Mouse (Mus musculus) frontal cortex, adult (tissue): ENCODE results near the gene Ptprj.

Source experiments
- ATAC-seq: cut with Nextera tagmentation; 2 replicates; pipeline ENCODE4 v1.9.2; 2017; ENCODE audit warnings: mild to moderate bottlenecking, moderate library complexity, mixed read lengths; ENCODE audit not compliant: low TSS enrichment

Gene Ptprj

GRCm38 (mm10) chr2:90580236-90581005 lies at the start of gene Ptprj:
Gene Ptprj (minus strand): TSS chr2:90580647.
- peak; percentile 60 for ATAC-seq

GRCm38 (mm10) chr2:90629552-90629951 lies 49.1 kb upstream of the Ptprj start:
- no peak for ATAC-seq

GRCm38 (mm10) chr2:90628261-90628660 lies 47.8 kb upstream of the Ptprj start:
- no peak for ATAC-seq

GRCm38 (mm10) chr2:90624920-90625319 lies 44.5 kb upstream of the Ptprj start:
- peak; percentile 93 for ATAC-seq

GRCm38 (mm10) chr2:90624339-90624738 lies 43.9 kb upstream of the Ptprj start:
- ATAC-seq = peak; percentile 94

- no peak for ATAC-seq
Measured at GRCm38 (mm10) chr2:90620815-90621214, 40.4 kb upstream of the Ptprj start.

- no peak for ATAC-seq
Measured at GRCm38 (mm10) chr2:90619648-90620047, 39.2 kb upstream of the Ptprj start.

- peak; percentile 78 for ATAC-seq
Measured at GRCm38 (mm10) chr2:90614651-90615171, 34.3 kb upstream of the Ptprj start.

GRCm38 (mm10) chr2:90613591-90613990 lies 33.1 kb upstream of the Ptprj start:
- peak; percentile 31; the same call in 1 of the 2 replicates for ATAC-seq

- 0 out of 2 replicates have a peak, but pooled peaks have one; percentile 10 for ATAC-seq
Measured at GRCm38 (mm10) chr2:90613006-90613405, 32.6 kb upstream of the Ptprj start.

GRCm38 (mm10) chr2:90611959-90612571 lies 31.6 kb upstream of the Ptprj start:
- peak; percentile 75; the same call in 1 of the 2 replicates for ATAC-seq

- ATAC-seq = no peak
Measured at GRCm38 (mm10) chr2:90601056-90601455, 20.6 kb upstream of the Ptprj start.

- ATAC-seq = no peak
Measured at GRCm38 (mm10) chr2:90588141-90588540, 7.7 kb upstream of the Ptprj start.

- ATAC-seq = no peak
Measured at GRCm38 (mm10) chr2:90584506-90584905, 4.1 kb upstream of the Ptprj start.

- ATAC-seq = no peak
Measured at GRCm38 (mm10) chr2:90583628-90584131, 3.2 kb upstream of the Ptprj start.

- ATAC-seq = no peak
Measured at GRCm38 (mm10) chr2:90582814-90583213, 2.4 kb upstream of the Ptprj start.

- no peak for ATAC-seq
Measured at GRCm38 (mm10) chr2:90582311-90582710, 1.9 kb upstream of the Ptprj start.

- no peak for ATAC-seq
Measured at GRCm38 (mm10) chr2:90581796-90582125, 1.3 kb upstream of the Ptprj start.

- ATAC-seq = no peak
Measured at GRCm38 (mm10) chr2:90581006-90581795, 754 bp upstream of the Ptprj start.

GRCm38 (mm10) chr2:90579728-90580235 lies 665 bp downstream of the Ptprj start:
- ATAC-seq = peak; percentile 41

GRCm38 (mm10) chr2:90579038-90579727 lies 1.3 kb downstream of the Ptprj start:
- ATAC-seq = peak; percentile 35
